Mouse (Mus musculus) lung, postnatal 0 days (tissue): ENCODE data around the gene Parp1. TPM values are rescaled to one million over a fixed set of nuclear protein-coding genes. Genes with fewer than 3 reads are reported as not detected.

Experiments used
- ATAC-seq: fragments of 200-750 bp; cut with Nextera tagmentation; 2 replicates; pipeline ENCODE4 v1.8.0; 2017; ENCODE audit warnings: moderate library complexity
- DNase-seq: peaks from one replicate; pipeline ENCODE4 v3.0.0-alpha.2; 2016; ENCODE audit warnings: low spot score
- H3K27ac ChIP-seq: fragments of 300-500 bp; sonication (generic); 2 replicates; pipeline ENCODE4 v1.5.1; 2014; ENCODE audit warnings: antibody characterized with exemption, mild to moderate bottlenecking, low read length, mixed read lengths
- H3K27me3 ChIP-seq: fragments of 300-500 bp; sonication (generic); replicated peaks from 2 replicates; pipeline ENCODE4 v1.6.1; 2014; ENCODE audit warnings: low read length, mixed read lengths; ENCODE audit not compliant: insufficient read depth
- H3K36me3 ChIP-seq: fragments of 300-500 bp; sonication (generic); 2 replicates; pipeline ENCODE4 v1.6.1; 2014; ENCODE audit warnings: low read length, mixed read lengths; ENCODE audit not compliant: insufficient read depth
- H3K4me1 ChIP-seq: fragments of 300-500 bp; sonication (generic); 2 replicates; pipeline ENCODE4 v1.6.1; 2014; ENCODE audit warnings: antibody characterized with exemption, low read depth, low read length, mixed read lengths; ENCODE audit not compliant: insufficient read depth
- H3K4me2 ChIP-seq: fragments of 300-500 bp; sonication (generic); replicated peaks from 2 replicates; pipeline ENCODE4 v1.6.1; 2014; ENCODE audit warnings: low read depth, mild to moderate bottlenecking, low read length, moderate library complexity, mixed read lengths
- H3K4me3 ChIP-seq: fragments of 300-500 bp; sonication (generic); 2 replicates; pipeline ENCODE4 v1.5.1; 2014; ENCODE audit warnings: low read depth, low read length
- H3K9ac ChIP-seq: fragments of 300-500 bp; sonication (generic); replicated peaks from 2 replicates; pipeline ENCODE4 v1.6.1; 2014; ENCODE audit warnings: low read depth, mild to moderate bottlenecking
- H3K9me3 ChIP-seq: fragments of 300-500 bp; sonication (generic); 2 replicates; pipeline ENCODE4 v1.6.1; 2016; ENCODE audit warnings: low read length, mixed read lengths
- CTCF ChIP-seq: IDR thresholded peaks from 2 replicates; pipeline ENCODE4 v1.5.1; 2016; ENCODE audit warnings: antibody characterized with exemption, mild to moderate bottlenecking
- EP300 ChIP-seq: IDR thresholded peaks from 2 replicates; pipeline ENCODE4 v1.6.1; 2016; ENCODE audit warnings: antibody characterized with exemption, mild to moderate bottlenecking, control low read depth
- WGBS: fragments of 180-500 bp; shearing (Covaris S2); extraction: QIAGEN DNeasy Blood & Tissue Kit; methylation state at CpG from one replicate; pipeline ENCODE4 v1.1.7; 2014; 5-methylcytosine and 5-hydroxymethylcytosine counted together
- polyA plus RNA-seq: library from polyadenylated mRNA; unstranded; fragments of >200 nt; fragmentation: Nextera tagmentation; extraction: Ambion mirVana; gene quantifications from 2 replicates; pipeline ENCODE4 v1.2.1, GENCODE M21; 2015

The Parp1 gene
- polyA plus RNA-seq, 1 experiment from 2014 or later: 21.0 TPM

DNA sequence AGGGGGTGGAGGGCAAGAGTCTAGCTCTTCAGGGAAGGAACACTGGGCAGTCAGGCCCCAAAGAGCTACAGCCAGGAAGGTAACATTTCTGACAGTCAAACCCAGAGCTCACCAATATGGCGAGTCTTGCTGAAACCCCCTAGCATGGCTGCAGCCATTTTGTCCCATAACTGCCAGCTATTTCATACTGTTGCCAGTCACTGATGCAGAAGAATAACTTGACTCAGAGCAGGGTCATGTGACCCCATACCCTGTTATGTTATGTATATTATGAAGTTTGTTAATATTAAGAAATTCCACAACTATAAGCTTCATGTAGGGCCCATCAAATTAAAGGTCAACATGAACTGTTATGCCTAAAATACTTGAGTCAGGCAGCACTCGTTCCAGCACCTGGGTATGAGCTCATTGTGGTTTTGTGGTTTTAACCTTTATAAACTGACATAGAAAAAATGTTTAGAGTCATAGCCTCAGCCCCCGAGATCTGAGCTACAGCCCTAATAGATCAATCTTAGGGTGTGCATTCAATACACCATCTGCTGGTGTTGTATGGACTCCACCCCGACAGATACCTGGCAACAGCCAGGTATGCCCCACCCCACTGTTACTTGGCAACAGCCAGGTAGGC is 22.7 kb upstream of the Parp1 start:
- Histone ChIP-seq H3K9ac (no peak overlapping the region), H3K4me3 (no peak overlapping the region), H3K36me3 (no peaks in the 10 kb centered on the region), H3K4me2 (no peak overlapping the region), H3K9me3 (no peaks in the 10 kb centered on the region), H3K27ac (no peak overlapping the region), H3K27me3 (no peaks in the 10 kb centered on the region), H3K4me1 (no peaks in the 10 kb centered on the region)
- WGBS: 52% methylated on average over 4 of the region's 4 CpGs
- no peak for ATAC-seq
- DNase-seq: no peak
- TF ChIP-seq CTCF: no peak
- no peak for TF ChIP-seq EP300

DNA sequence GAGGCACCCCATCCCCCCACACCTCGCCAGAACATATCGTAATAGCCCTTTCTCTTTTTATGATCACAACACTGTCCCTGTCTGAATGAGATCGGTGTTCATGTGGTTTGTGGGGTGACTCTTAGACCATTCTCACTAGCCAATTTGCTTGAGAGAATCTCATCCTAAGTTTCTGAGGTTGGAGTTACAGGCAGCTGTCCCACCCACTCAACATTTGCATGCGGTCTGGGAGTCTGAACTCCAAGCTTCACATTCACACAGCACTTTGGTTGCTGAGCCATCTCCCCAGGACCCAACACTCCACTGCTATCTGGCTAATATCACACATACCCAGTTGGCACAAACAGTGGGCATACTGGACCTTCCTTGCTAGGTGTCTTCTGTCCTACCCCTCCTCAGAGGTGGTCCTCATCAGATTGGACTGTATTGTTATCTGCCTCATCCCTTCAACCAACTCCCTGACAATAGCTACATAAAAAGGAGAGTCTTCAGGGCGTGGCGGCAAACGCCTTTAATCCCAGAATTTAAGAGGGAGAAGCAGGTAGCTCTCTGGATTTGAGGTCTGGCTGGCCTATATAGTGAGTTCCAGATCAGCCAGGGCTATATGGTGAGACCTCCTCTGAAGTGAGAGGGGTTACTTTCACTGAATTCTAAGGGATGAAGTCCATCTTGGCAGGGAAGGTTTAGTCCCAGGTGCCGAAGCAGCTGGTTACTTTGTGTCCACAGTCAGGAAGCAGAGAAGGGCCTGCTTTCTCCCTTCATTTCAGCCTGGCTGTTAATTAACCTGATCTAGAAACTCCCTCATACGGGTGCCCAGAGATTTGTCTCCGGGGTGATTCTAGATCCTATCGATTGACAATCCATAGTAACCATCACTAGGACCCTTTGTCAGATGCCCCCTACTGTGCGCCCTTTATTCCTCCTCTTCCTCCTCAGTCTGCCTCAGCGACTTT is 21.6 kb upstream of the Parp1 start:
- Histone ChIP-seq H3K27ac (no peak overlapping the region), H3K27me3 (no peaks in the 10 kb centered on the region), H3K9me3 (no peaks in the 10 kb centered on the region), H3K4me1 (no peaks in the 10 kb centered on the region), H3K4me2 (0 out of 2 replicates have a peak overlapping the region, but pooled peaks have one; percentile 25), H3K36me3 (no peaks in the 10 kb centered on the region), H3K9ac (no peak overlapping the region), H3K4me3 (no peak overlapping the region)
- DNase-seq (no peak), ATAC-seq (no peak)
- WGBS: 56% methylated on average over 13 of the region's 13 CpGs
- TF ChIP-seq EP300 (no peak), CTCF (no peak)

DNA sequence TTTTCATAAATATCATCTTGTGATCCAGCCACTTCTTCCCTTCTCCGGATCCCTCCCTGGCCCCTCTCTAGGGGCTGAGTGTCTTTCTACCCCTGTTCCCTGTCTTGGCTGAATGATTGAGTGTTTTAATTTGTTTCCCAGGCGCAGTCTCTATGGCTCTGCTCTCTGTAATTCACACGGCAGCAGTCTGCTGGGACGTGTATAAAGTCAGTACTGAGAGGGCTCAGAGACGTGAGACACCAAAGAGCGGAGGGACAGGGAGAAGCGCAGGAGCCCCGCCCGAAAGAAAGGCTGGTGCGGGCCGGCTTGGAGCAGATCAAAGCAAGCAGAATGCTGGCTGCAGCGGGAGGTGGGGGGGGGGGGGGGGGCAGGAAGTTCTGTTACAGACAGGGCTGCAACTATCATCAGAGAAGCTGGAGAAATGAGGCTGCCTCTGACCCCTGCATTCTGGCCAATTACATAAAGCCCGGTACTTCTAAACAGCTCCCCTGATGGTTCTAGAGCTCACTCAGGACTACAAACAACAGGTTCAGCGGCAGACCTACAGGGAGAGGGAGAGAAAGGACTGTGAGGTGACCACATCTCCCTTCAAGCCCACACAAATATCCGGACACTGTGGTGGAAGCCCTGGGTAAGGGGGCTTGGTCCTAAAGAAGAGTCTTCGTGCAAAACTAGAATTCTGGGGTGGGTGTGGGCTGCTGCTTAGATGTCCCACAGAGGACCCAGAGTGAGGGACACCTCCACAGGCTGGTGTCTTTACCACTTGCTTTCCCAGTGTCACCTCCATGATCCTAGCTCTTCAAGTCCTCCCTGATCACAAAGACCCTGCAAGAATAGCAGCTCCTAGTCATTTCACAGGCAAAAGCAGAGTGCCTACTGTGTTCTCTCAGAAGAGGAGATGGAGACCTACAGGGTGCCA is 20.7 kb upstream of the Parp1 start:
- no peak for TF ChIP-seq CTCF
- no peak for TF ChIP-seq EP300
- Histone ChIP-seq H3K9me3 (no peaks in the 10 kb centered on the region), H3K27me3 (no peaks in the 10 kb centered on the region), H3K9ac (no peak overlapping the region), H3K36me3 (no peaks in the 10 kb centered on the region), H3K4me1 (no peaks in the 10 kb centered on the region), H3K4me2 (peak overlapping the region; percentile 25; the same call in 1 of the 2 replicates), H3K27ac (no peak overlapping the region), H3K4me3 (no peak overlapping the region)
- DNase-seq (peak; percentile 23), ATAC-seq (peak; percentile 47; the same call in 1 of the 2 replicates)
- 4% methylated on average over 16 of the region's 16 CpGs for WGBS

DNA sequence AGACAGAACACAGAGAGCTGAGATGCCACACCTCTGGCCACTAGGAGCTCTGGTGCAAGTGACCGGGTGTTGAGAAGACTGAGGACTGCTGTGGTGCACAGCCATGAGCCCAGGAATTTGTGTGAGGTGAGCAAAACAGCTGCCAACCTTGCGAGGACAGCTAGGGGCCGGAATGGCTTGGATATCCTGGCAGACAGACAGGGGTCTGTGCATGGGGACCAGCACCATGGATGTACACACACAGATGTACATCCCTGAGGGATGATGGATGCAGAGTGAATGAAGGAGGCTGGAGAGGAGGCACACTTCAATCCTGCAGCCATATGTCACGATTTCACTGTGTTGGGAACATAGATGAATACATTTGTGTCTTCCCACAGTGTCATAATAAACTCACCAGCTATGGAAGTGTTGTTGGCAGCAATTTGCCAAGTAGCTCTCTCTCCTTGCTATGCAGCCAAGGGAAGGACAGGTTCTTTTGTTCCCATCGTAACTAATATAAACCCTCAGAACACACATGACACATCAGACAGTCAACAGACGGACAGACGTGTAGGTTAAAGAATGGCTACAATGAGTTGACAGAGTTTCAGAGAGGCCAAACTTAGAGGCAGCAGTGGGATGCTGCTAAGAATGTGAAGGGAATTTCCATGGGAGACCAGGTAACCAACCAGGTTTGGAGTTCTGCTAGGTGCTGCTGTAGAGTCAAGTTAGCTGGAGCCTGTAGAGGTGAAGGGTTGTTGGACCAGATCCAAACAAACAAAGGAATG is 19.0 kb upstream of the Parp1 start:
- no peaks in the 10 kb centered on the region for H3K9me3 ChIP-seq
- no peak for DNase-seq
- TF ChIP-seq EP300: no peak
- TF ChIP-seq CTCF: no peak
- ATAC-seq: no peak
- H3K27me3 ChIP-seq: no peaks in the 10 kb centered on the region
- no peaks in the 10 kb centered on the region for H3K4me1 ChIP-seq
- no peak overlapping the region for H3K4me3 ChIP-seq
- H3K27ac ChIP-seq: no peak overlapping the region
- WGBS: 67% methylated on average over 7 of the region's 7 CpGs
- H3K36me3 ChIP-seq: no peaks in the 10 kb centered on the region
- no peak overlapping the region for H3K4me2 ChIP-seq
- no peak overlapping the region for H3K9ac ChIP-seq

DNA sequence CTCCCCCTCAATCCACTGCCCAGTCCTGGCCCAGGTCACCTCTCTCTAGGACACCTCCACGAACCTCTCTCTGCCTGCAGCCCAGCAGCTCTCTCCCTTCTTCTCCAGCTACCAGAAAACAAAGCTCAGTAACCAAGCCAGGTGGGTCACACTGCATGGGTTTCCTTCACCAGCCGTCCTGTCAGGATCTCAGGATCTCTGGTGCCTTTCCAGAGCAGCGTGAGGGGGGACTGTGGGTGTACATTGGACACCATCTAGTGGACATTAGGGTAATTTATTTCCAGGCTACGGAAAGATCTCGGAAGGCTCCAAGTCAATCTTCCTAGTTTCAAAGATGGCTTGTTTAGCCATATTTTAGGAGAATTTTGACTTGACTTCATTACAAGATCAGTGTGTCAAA is 18.0 kb upstream of the Parp1 start:
- Histone ChIP-seq H3K4me3 (no peak overlapping the region), H3K36me3 (no peaks in the 10 kb centered on the region), H3K9me3 (no peaks in the 10 kb centered on the region), H3K27me3 (no peaks in the 10 kb centered on the region), H3K9ac (no peak overlapping the region), H3K4me2 (no peak overlapping the region), H3K4me1 (no peaks in the 10 kb centered on the region), H3K27ac (no peak overlapping the region)
- WGBS: 13% methylated on average over 5 of the region's 5 CpGs
- no peak for TF ChIP-seq EP300
- TF ChIP-seq CTCF: peak; percentile 91
- peak; percentile 70 for ATAC-seq
- peak; percentile 81 for DNase-seq
